Mouse (Mus musculus) limb, embryonic 15.5 days (tissue): ENCODE results near the gene Cd3eap. TPM values are rescaled to one million over a fixed set of nuclear protein-coding genes. Genes with fewer than 3 reads are reported as not detected.
A peak's percentile ranks its signal among the peaks of the same experiment; 100 is the strongest.

ENCODE experiments used
- ATAC-seq: fragments of 200-750 bp; cut with Nextera tagmentation; 2 replicates; pipeline ENCODE4 v1.8.0; 2017; ENCODE audit warnings: low read depth, moderate TSS enrichment; ENCODE audit not compliant: insufficient number of reproducible peaks, low FRiP score, low TSS enrichment
- H3K27ac ChIP-seq: fragments of 300-500 bp; sonication (generic); 2 replicates; pipeline ENCODE4 v1.5.1; 2015; ENCODE audit warnings: moderate library complexity, mild to moderate bottlenecking, inconsistent platforms
- H3K27me3 ChIP-seq: fragments of 300-500 bp; sonication (generic); 2 replicates; pipeline ENCODE4 v1.6.1; 2015; ENCODE audit warnings: inconsistent platforms
- H3K36me3 ChIP-seq: fragments of 300-500 bp; sonication (generic); 2 replicates; pipeline ENCODE4 v1.6.1; 2015; ENCODE audit warnings: inconsistent platforms
- H3K4me1 ChIP-seq: fragments of 300-500 bp; sonication (generic); 2 replicates; pipeline ENCODE4 v1.6.1; 2015; ENCODE audit warnings: inconsistent platforms
- H3K4me2 ChIP-seq: fragments of 300-500 bp; sonication (generic); 2 replicates; pipeline ENCODE4 v1.6.1; 2015; ENCODE audit warnings: mild to moderate bottlenecking, inconsistent platforms
- H3K4me3 ChIP-seq: fragments of 300-500 bp; sonication (generic); 2 replicates; pipeline ENCODE4 v1.5.1; 2015; ENCODE audit warnings: mild to moderate bottlenecking, inconsistent platforms
- H3K9ac ChIP-seq: fragments of 300-500 bp; sonication (generic); 2 replicates; pipeline ENCODE4 v1.6.1; 2015; ENCODE audit warnings: inconsistent platforms
- H3K9me3 ChIP-seq: fragments of 300-500 bp; sonication (generic); 2 replicates; pipeline ENCODE4 v1.6.1; 2016; ENCODE audit warnings: inconsistent platforms
- WGBS: fragments of 180-500 bp; shearing (Covaris S2); methylation state at CpG from one replicate; pipeline ENCODE4 v1.1.7; 2015; 5-methylcytosine and 5-hydroxymethylcytosine counted together
- polyA plus RNA-seq: library from polyadenylated mRNA; unstranded; fragments of >200 nt; fragmentation: Nextera tagmentation; extraction: Ambion mirVana; gene quantifications from 2 replicates; pipeline ENCODE4 v1.2.1, GENCODE M21; 2015

The Cd3eap gene
- polyA plus RNA-seq, 1 experiment from 2014 or later: 34.2 TPM

DNA sequence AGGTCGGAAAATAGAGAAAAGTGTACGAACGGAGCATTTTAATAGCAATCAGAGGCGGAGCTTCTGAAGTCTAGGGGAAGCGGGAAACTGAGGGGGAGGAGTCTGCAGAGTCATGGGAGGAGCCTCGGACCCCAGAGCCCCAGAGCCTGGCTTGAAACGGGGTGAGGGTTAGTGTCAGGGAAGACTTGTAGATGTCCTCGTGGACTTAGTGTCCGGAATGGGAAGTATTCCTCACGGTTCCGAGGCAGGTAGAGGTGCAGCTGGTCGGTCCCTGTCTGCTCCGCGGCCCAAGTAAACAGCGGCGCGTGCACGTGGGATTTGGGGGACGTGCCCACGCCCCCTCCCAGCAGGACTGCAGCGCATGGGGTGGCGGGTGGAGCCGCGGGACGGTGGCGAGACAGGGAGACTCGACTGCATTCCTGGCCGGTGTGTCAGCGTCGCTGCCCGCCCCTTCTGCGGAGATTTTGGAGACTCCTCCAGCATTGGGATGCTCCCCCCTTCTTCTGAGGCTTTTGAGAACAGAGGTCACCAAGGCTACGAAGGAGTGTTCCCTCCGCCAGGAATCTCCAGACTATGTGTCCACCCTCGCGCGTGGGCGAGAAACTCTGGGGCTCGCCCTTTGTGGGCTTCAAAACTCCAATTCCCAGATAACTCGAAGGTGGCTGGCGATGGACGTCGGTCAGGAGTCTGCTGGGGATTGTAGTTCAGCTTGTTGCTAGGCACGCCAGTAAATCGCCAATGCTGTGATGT is 784 bp upstream of the Cd3eap start:
- Histone ChIP-seq H3K27ac (peak overlapping the region; percentile 83), H3K4me1 (peaks cover 42% of the 10 kb centered on the region), H3K36me3 (peaks cover 26% of the 10 kb centered on the region), H3K4me3 (peak overlapping the region; percentile 75), H3K4me2 (peak overlapping the region; percentile 90), H3K27me3 (no peaks in the 10 kb centered on the region), H3K9me3 (no peaks in the 10 kb centered on the region), H3K9ac (peak overlapping the region; percentile 57)
- under 1% methylated on average over 45 of the region's 45 CpGs for WGBS
- peak; percentile 61 for ATAC-seq

DNA sequence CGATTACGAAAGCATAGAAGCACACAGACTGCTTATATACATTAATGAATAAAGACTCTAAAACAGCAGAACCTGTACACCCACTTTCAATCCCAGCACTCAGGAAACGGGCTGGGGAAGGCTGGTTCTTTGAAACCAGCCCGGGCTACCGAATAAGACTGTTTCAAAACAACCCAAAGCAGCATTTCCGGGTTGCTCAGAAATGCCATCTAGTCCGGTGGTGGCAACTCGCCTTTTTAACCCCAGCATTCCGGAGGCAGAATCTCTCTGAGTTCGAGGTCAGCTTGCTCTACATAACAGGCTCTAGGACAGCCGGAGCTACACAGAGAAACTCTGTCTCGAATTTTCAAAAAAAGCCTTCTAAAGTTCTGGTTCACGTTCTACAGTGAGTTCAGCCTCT is 649 bp downstream of the Cd3eap start:
- no peak for ATAC-seq
- H3K9me3 ChIP-seq: no peaks in the 10 kb centered on the region
- H3K27me3 ChIP-seq: no peaks in the 10 kb centered on the region
- no peak overlapping the region for H3K27ac ChIP-seq
- peak overlapping the region; percentile 57 for H3K9ac ChIP-seq
- H3K4me2 ChIP-seq: peak overlapping the region; percentile 90
- WGBS: 14% methylated on average over 13 of the region's 13 CpGs
- peaks cover 39% of the 10 kb centered on the region for H3K36me3 ChIP-seq
- peak overlapping the region; percentile 75 for H3K4me3 ChIP-seq
- H3K4me1 ChIP-seq: peaks cover 37% of the 10 kb centered on the region

DNA sequence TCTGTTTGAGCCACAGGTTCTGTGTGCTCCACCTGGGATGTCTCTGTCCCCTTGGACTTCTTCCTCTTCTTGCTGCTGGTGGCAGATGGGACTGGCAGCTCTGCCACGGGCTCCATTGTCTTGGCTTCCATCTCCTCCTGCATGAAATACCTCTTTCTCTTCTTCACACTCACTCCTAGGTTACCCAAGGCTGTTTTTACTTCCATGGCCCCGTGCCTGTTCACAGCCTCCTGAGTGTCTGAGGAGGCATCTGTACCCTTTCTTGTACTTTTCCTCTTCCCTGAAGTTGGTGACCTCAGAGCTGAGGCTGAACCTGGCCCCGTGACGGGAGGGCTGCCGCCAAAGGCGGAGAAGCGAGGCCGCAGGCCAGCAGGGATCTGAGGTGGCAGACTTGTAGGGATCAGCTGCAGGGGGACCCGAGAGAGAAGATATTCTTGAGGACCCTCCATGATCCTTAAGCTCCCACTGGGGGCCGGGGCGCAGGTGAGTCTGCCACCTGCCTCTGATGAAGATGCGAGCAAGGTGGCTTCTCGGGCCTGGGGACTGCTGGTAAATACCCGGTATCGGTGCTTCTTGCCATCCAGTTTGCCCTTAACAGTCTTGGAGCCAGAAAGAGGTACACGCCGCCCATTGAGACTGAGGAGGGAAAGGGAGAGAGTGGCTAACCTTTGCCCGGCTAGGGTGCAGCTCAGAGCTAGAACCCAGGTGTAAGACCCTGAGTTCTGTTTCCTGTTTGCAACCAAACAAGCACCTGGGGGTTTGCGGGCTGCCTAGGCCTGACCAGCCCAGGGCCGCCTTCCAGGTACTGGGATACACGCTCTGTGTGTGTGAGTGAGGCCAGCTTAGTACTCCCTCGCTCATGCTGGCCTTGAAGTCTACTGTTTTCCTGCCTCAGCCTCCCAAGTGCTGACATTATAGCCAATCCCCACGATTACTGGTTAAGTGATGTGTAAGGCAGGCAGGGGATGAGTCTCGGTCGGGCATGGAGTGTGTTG is 1.6 kb downstream of the Cd3eap start:
- Histone ChIP-seq H3K4me3 (peak overlapping the region; percentile 75), H3K27ac (no peak overlapping the region), H3K9ac (peak overlapping the region; percentile 57; the same call in 1 of the 2 replicates), H3K4me2 (peak overlapping the region; percentile 90), H3K36me3 (peaks cover 48% of the 10 kb centered on the region), H3K4me1 (peaks cover 33% of the 10 kb centered on the region), H3K9me3 (no peaks in the 10 kb centered on the region), H3K27me3 (no peaks in the 10 kb centered on the region)
- 91% methylated on average over 25 of the region's 25 CpGs for WGBS
- ATAC-seq: no peak

- Histone ChIP-seq H3K4me1 (peaks cover 20% of the 10 kb centered on the region), H3K27me3 (no peaks in the 10 kb centered on the region), H3K4me3 (no peak overlapping the region), H3K36me3 (peaks cover 62% of the 10 kb centered on the region), H3K9ac (no peak overlapping the region), H3K4me2 (no peak overlapping the region), H3K27ac (no peak overlapping the region), H3K9me3 (no peaks in the 10 kb centered on the region)
- 61% methylated on average over 10 of the region's 10 CpGs for WGBS
- ATAC-seq: no peak
Measured at GRCm38 (mm10) chr7:19356311-19356710, 3.0 kb downstream of the Cd3eap start.

DNA sequence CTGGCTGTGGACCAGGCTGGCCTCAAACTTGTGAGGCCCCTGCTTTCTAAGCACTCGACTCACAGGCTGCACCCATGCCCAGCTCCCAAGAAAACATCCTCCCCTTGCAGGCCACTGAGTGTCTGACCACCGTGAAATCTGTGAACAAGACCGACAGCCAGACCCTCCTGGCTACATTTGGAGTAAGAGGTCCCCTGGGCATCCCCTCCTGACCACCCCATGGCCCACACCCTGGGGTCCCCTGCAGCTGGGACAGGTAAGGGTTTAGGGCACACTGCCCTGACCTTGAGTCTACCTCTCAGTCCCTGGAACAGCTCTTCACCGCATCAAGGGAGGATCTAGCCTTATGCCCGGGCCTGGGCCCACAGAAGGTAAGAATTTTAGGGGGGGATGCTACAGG is 4.3 kb downstream of the Cd3eap start:
- H3K27ac ChIP-seq: no peak overlapping the region
- no peaks in the 10 kb centered on the region for H3K9me3 ChIP-seq
- H3K4me2 ChIP-seq: no peak overlapping the region
- H3K9ac ChIP-seq: no peak overlapping the region
- no peak overlapping the region for H3K4me3 ChIP-seq
- H3K36me3 ChIP-seq: peaks cover 72% of the 10 kb centered on the region
- peaks cover 11% of the 10 kb centered on the region for H3K4me1 ChIP-seq
- no peak for ATAC-seq
- H3K27me3 ChIP-seq: no peaks in the 10 kb centered on the region
- 90% methylated on average over 5 of the region's 5 CpGs for WGBS

DNA sequence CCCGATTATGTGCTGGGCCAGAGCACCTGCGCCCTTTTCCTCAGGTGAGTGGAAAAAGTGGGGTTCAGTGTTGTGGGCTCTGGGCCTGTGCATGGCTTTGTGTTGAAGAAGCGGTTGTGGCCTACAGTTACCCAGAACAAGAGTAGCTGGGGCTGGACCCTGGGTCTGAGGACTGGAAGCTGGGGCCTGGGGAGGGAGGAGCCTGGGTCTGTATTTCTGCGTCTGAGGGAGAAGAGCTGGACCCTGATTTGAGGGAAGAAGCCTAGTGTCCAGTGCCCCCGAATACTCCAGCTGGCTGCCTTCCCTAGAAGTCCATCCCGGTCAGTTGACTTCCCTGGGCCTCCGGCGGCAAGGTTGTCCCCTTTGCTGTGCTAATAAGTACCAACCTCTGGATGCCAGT is 9.1 kb downstream of the Cd3eap start:
- no peaks in the 10 kb centered on the region for H3K27me3 ChIP-seq
- H3K4me2 ChIP-seq: no peak overlapping the region
- no peak overlapping the region for H3K9ac ChIP-seq
- no peaks in the 10 kb centered on the region for H3K9me3 ChIP-seq
- no peak overlapping the region for H3K27ac ChIP-seq
- H3K4me3 ChIP-seq: no peak overlapping the region
- H3K36me3 ChIP-seq: peaks cover 74% of the 10 kb centered on the region
- 95% methylated on average over 8 of the region's 8 CpGs for WGBS
- no peak for ATAC-seq
- peaks cover 13% of the 10 kb centered on the region for H3K4me1 ChIP-seq

DNA sequence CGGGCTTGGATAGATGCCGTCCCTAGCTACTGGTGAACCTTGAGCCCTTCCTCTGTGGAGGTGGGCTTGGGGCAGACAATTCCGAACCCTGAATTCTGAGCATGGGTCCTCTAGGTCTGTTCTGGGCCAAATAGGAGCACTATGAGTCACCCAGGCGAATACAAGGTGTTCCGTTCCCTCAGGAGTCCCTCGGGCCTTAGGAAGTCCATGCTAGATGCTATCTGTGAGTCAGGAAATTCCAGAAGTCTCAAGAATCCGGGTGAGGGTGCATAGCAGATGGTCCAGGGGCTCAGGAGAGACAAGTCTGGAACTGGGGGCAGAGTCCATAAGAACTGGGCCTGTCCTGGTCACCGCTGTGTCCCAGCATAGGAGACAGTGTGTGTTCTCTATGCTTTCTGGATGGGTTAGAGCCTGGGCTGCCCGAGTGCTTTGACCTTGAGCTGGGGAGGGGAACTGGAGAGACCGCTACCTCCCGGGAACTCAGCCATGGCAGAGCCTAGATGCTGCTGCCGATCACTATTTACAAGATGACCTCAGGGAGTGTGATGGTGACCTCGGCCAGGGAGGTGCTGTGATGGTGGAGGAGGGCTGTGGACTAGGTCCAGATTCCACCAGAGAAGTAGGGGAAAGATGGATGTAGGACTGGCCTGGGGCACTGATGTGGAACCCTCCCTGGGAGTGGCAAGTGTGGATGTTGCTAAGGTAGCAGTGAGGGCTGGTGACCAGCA is 9.9 kb downstream of the Cd3eap start:
- WGBS: 86% methylated on average over 13 of the region's 13 CpGs
- H3K4me3 ChIP-seq: no peak overlapping the region
- H3K36me3 ChIP-seq: peaks cover 66% of the 10 kb centered on the region
- no peaks in the 10 kb centered on the region for H3K9me3 ChIP-seq
- peaks cover 18% of the 10 kb centered on the region for H3K4me1 ChIP-seq
- H3K9ac ChIP-seq: no peak overlapping the region
- H3K4me2 ChIP-seq: no peak overlapping the region
- H3K27me3 ChIP-seq: no peaks in the 10 kb centered on the region
- no peak overlapping the region for H3K27ac ChIP-seq
- no peak for ATAC-seq

- Histone ChIP-seq H3K36me3 (peaks cover 27% of the 10 kb centered on the region), H3K9ac (peak overlapping the region; percentile 40), H3K4me3 (peak overlapping the region; percentile 66), H3K27ac (peak overlapping the region; percentile 94), H3K27me3 (peaks cover 13% of the 10 kb centered on the region; the same call in 1 of the 2 replicates), H3K4me2 (peak overlapping the region; percentile 86), H3K4me1 (peaks cover 48% of the 10 kb centered on the region), H3K9me3 (no peaks in the 10 kb centered on the region)
- under 1% methylated on average over 31 of the region's 31 CpGs for WGBS
- peak; percentile 92 for ATAC-seq
Measured at GRCm38 (mm10) chr7:19344938-19345471, 14.3 kb downstream of the Cd3eap start.

DNA sequence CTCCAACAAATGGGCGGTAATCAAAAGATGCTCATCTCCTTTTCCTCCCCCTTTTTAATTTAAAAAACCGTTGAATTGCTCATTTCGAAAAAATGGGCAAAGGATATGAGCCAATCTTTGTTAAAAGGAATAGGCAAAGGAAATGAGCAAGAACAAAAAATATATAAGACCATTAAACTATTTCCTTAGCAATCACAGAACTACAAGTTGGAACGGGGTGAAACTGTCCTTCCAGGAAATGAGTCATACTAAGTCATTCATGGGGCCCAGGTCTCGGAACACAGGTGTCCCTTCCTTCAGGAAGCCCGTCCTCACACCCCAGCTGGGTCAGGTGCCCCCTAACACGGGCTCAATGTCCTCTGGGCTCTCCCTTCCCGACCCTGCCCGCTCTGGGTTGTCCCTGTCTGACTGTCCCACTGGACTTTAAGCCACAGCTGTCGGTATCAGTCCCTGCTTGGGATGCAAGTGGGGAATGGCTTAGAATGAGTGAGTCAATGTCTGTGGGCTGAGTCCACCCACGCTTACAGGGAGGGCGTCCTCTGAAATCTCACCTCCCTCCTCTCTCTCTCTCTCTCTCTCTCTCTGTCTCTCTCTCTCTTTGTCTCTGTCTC is 14.9 kb downstream of the Cd3eap start, which contains the start of gene Ercc1:
Gene Ercc1 (plus strand): TSS at position 542 of the 611 bp plus-strand sequence.
- Histone ChIP-seq H3K36me3 (peaks cover 20% of the 10 kb centered on the region), H3K9ac (peak within 1 kb of the TSS; percentile 40), H3K9me3 (no peaks in the 10 kb centered on the region), H3K4me2 (peak within 1 kb of the TSS; percentile 86), H3K4me3 (peak within 1 kb of the TSS; percentile 66), H3K4me1 (peaks cover 48% of the 10 kb centered on the region), H3K27me3 (peaks cover 13% of the 10 kb centered on the region; the same call in 1 of the 2 replicates), H3K27ac (peak within 1 kb of the TSS; percentile 94)
- 23% methylated on average over 12 of the region's 12 CpGs for WGBS
- no peak for ATAC-seq

DNA sequence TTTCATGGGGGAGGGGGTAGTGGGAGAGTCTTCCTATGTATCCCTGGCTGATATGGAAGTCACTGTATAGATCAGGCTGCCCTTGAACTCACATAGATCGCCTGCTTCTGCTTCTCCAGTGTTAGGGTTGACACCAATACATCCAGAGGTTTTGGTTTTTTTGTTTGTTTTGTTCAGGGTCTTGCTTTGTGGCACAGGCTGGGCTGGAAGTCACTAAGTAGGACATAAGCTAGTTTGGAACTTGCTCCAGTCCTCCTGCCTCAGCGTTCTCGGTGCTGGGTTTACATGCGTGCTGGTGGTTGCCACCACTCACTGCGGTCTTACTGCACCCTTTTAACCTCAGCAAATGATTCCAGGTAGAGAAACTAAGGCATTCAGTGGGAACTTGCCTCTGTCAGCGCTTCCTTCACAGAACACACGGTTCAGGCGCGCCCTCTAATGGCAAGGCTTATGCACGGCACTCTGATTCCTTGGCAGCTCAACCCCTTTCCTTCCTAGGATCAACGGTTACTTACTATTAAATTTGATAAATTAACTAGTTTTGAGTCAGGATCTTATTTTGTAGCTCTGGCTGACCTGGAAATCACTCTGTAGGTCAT is 16.0 kb downstream of the Cd3eap start:
- Histone ChIP-seq H3K9ac (no peak overlapping the region), H3K4me3 (no peak overlapping the region), H3K27me3 (peaks cover 13% of the 10 kb centered on the region; the same call in 1 of the 2 replicates), H3K4me2 (no peak overlapping the region), H3K9me3 (no peaks in the 10 kb centered on the region), H3K4me1 (peaks cover 48% of the 10 kb centered on the region), H3K36me3 (peaks cover 10% of the 10 kb centered on the region), H3K27ac (no peak overlapping the region)
- no peak for ATAC-seq
- WGBS: under 1% methylated on average over 11 of the region's 11 CpGs
